Mouse (Mus musculus) left cerebral cortex, adult 18-20 months (tissue): ENCODE results near the gene Itga6. TPM values are rescaled to one million over a fixed set of nuclear protein-coding genes. Genes with fewer than 3 reads are reported as not detected.
"Not testable (repeated sequence)": the region's sequence is repeated elsewhere in the genome, so short reads cannot be mapped to it uniquely, and the experiment has no call there.

Experiments used
- DNase-seq, 2 experiments: peaks; one replicate each; pipeline ENCODE4 v3.0.0; 2021 to 2022; ENCODE audit warnings: low spot score in 2 of 2, mixed read lengths in 1 of 2
- long read RNA-seq, 2 experiments: library from polyadenylated mRNA; stranded (forward); transcript quantifications; one replicate each; pipeline ENCODE4 v2.0.0; 2021
- total RNA-seq, 2 experiments: library from RNA; stranded (reverse); gene quantifications; 2 replicates each; pipeline ENCODE4 v1.2.3; 2021

The Itga6 gene
- 10 to 100 TPM; 24.9 to 25.2 TPM for total RNA-seq
- long read RNA-seq, experiment 1, full-length matches to known transcripts = 5 of 15 reads
- long read RNA-seq, experiment 1, partial matches to known transcripts = 7 of 15 reads
- long read RNA-seq, experiment 1, other reads (novel, unspliced or antisense) = 3 of 15 reads
- long read RNA-seq, experiment 2, full-length matches to known transcripts = 3 of 8 reads
- long read RNA-seq, experiment 2, partial matches to known transcripts = 4 of 8 reads
- long read RNA-seq, experiment 2, other reads (novel, unspliced or antisense) = 1 of 8 reads

GRCm38 (mm10) chr2:71745610-71746374, at the start of gene Itga6:
Gene Itga6 (plus strand): TSS chr2:71745616.
- DNase-seq = no peak

- no peak for DNase-seq
Observed at GRCm38 (mm10) chr2:71696776-71697175, 48.6 kb upstream of the Itga6 start.

GRCm38 (mm10) chr2:71697408-71698336, 47.7 kb upstream of the Itga6 start:
- DNase-seq = no peak

GRCm38 (mm10) chr2:71698366-71698765, 47.0 kb upstream of the Itga6 start:
- no peak for DNase-seq

GRCm38 (mm10) chr2:71698942-71699341, 46.5 kb upstream of the Itga6 start:
- no peak for DNase-seq

- DNase-seq = no peak
Observed at GRCm38 (mm10) chr2:71701341-71701740, 44.1 kb upstream of the Itga6 start.

- DNase-seq = no peak
Observed at GRCm38 (mm10) chr2:71704309-71704708, 41.1 kb upstream of the Itga6 start.

- no peak for DNase-seq
Observed at GRCm38 (mm10) chr2:71708886-71709285, 36.5 kb upstream of the Itga6 start.

GRCm38 (mm10) chr2:71711640-71712039, 33.8 kb upstream of the Itga6 start:
- DNase-seq = no peak

GRCm38 (mm10) chr2:71714416-71714815, 31.0 kb upstream of the Itga6 start:
- no peak for DNase-seq

GRCm38 (mm10) chr2:71719005-71719386, 26.4 kb upstream of the Itga6 start:
- DNase-seq = no peak

GRCm38 (mm10) chr2:71719387-71720034, 25.9 kb upstream of the Itga6 start:
- DNase-seq = no peak

- DNase-seq = not testable (repeated sequence)
Observed at GRCm38 (mm10) chr2:71720556-71720955, 24.9 kb upstream of the Itga6 start.

- no peak for DNase-seq
Observed at GRCm38 (mm10) chr2:71722913-71723312, 22.5 kb upstream of the Itga6 start.

GRCm38 (mm10) chr2:71723623-71724022, 21.8 kb upstream of the Itga6 start:
- no peak for DNase-seq

GRCm38 (mm10) chr2:71724028-71724427, 21.4 kb upstream of the Itga6 start:
- no peak for DNase-seq

- no peak for DNase-seq
Observed at GRCm38 (mm10) chr2:71725446-71725845, 20.0 kb upstream of the Itga6 start.

- no peak for DNase-seq
Observed at GRCm38 (mm10) chr2:71726883-71727676, 18.3 kb upstream of the Itga6 start.

GRCm38 (mm10) chr2:71728341-71728740, 17.1 kb upstream of the Itga6 start:
- no peak for DNase-seq

- DNase-seq = no peak
Observed at GRCm38 (mm10) chr2:71728796-71729195, 16.6 kb upstream of the Itga6 start.
